Mouse (Mus musculus): Measurements from ENCODE around the gene Dhx37.
"Not testable (repeated sequence)": the region's sequence is repeated elsewhere in the genome, so short reads cannot be mapped to it uniquely, and the experiment has no call there.

DNA sequence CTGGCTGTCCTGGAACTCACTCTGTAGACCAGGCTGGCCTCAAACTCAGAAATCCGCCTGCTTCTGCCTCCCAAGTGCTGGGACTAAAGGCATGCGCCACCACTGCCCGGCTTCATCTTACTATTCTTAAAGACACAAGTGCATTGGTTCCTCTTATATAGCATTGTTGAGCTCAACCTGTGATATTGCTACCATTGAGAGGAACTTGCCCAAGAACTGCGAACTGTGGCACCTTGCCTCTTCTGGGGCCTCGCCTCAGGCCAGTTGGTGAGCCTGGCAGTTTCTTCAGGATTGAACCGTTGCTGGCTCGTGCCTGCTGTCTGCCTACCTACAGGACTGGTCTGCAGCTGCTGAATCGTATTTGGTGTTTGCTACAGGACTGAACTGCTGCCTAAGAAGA is 21.4 kb downstream of the Dhx37 start:
- TF ChIP-seq CTCF (IDR thresholded peaks at IDR 0.05; ENCODE audit: extremely low read depth, insufficient read length, insufficient replicate concordance, low read depth, low read length); POLR2A (IDR thresholded peaks at IDR 0.05; ENCODE audit: low read depth, low read length): not testable (repeated sequence)
